Mouse (Mus musculus) embryo, embryonic 10 days (tissue): ENCODE results near the gene Celf2.

Experiments used
- DNase-seq: peaks from one replicate; pipeline ENCODE4 v3.0.0-alpha.2; 2015; ENCODE audit warnings: low spot score

Gene Celf2

DNA sequence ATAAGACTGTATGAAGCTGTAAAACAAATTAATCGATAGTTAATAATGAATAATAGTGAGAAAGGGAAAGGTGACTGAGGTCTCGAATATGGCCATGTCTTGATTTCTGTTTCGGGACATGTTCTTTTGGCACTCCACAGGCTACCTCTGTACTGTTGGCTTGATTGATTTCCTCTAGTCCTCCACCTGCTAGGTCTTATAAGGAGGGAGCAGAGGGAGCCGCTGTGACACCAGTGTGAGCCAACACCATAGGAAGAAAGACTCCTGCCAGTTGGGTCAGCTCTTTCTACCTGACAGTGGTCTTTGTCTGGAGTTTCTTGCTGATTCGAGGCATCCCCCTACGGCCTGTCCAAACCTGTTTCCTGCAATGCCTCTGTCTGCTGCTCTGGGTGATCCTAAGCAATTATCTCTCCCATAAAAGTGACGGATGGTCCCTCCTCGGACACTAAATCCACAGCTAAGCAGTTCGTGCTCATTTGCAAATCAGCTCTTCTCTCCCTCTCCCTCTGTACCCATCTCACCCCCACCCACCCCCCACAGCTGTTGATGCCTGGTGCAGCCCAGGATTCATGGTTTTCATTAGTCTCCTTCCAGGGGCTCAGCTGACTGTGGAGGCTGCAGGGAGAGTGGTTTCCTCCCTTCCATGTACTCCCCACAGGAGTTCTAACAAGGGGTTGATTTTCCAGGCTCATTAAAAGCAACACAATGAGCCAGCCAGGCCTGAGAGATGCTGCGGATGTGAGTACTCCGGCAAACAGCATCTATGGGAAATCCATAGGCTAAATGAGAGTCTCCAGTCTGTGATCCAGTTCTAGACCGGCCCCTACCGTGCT, 1003.2 kb downstream of the Celf2 start:
- peak; percentile 45 for DNase-seq

DNA sequence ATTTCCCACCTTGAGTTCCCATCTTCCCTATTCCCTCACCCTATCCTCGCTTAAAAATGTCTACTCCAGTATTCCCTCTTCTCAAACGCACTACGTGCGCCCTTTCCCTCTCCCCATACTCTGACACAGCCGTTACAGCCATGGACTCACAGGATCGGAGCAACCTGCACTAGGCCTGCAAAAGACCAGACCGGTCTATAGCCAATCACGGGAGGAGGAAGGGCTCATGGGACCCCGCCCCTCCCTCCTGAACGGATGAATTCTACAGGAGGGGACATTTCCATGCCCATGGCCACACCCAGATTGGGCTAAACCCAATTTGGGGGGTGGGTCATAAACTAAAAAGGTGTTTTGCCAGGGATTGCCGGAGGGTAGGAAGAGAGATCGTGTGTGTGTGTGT, 1003.8 kb downstream of the Celf2 start:
- no peak for DNase-seq

DNA sequence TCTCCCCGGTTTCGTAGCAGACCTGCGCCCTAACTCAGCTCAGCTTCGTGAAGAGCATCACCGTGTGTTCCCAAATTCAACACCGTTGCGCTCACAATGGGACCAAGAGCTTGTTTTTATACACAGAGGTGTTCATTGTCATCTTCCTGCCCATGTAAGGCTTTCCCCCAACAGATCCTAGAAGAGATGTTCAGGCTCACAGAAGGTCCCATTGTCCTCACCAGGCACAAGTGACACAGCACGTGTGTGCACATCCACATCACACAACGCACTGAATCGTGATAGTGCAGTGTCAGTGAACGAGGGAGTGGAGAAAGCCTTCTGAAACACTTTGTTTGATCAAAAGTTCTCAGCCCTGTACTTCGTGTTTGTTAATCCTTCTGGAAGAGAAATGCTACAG, 1011.3 kb downstream of the Celf2 start:
- DNase-seq, result no peak

DNA sequence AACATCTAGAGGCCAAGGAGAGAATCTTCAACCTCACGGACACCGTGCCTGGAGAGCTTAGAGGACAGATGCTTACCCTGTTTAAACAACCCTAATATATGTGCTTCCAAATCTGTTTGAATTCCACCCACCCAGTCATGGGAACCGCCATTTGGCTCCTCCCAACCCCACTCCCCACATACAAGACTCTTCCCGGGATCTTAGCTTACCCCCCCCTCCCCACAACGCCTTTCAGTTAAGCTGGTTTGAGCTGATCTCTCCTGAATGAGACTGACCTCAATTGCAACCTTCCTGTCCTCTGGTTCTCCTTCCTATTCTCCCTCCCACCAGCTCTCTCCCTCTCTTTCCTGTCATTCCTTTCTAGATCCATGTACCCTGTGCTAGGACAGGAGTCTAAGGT, 1011.7 kb downstream of the Celf2 start:
- no peak for DNase-seq

DNA sequence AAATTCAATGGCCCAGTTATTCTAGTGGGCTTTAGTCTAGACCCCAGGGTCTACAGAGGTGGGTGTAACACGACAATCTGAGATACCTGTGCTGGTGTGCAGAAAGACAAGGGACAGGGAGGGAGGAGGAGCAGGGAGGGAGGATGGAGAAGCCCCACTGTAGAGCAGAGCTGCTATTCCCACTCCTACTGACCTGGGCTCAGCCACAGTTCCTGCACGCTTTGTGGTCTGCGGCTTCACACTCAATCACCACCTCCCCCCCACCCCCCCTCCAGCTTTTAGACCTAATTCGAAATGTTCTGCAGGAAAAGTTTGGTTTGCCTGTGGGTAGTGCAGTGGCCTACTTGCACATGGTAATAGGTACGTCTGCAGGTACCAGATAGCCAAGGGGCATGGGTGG, 1015.5 kb downstream of the Celf2 start:
- no peak for DNase-seq

DNA sequence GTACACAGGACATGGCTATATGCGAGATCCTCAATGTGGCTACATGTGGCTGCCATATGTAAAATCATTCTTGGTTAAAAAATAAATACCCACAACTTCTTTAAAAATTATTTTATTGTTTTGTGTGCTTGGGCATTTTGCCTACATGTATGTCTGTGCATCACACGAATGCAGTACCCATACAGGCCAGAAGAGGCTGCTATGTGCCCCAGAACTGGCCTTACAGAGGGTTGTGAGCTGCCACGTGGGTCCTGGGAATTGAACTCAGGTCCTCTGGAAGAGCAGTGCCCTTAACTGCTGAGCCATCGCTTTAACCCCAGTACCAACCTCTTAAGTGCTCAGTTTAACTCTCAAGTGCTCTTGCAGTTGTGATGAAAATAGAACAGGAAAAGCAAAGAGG, 1018.5 kb downstream of the Celf2 start:
- DNase-seq, result no peak

DNA sequence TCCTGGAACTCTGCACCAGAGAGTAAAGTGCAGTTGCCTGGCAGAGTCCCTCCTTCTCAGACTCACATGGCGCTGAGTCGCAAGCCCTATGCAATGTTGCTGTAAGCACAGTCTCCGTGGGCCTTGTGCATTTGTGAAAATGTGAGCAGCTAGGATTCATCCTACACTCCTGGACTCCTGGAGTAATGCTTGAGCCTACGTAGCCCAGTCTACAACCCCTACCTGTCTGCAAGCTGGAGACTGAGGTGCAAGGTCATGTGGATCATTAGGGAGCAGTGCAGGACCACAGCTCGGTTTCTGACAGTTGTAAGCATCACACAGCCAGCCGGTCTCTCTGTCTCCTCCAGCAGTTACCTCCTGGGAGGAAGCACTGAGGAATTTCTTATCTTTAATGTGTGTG, 1019.3 kb downstream of the Celf2 start:
- no peak for DNase-seq
